Mouse (Mus musculus) thymus, adult 2 months (tissue): ENCODE data around the gene Pkd2l1.

Source experiments
- CTCF ChIP-seq: fragments of 200-500 bp; IDR thresholded peaks from 2 replicates; pipeline ENCODE4 v1.5.1; 2012; ENCODE audit warnings: mild to moderate bottlenecking, control low read depth, low read length, moderate library complexity, borderline replicate concordance; ENCODE audit not compliant: control insufficient read depth, poor library complexity, insufficient read depth; ENCODE audit errors: extremely low read depth
- POLR2A ChIP-seq: fragments of 200-500 bp; IDR thresholded peaks from 2 replicates; pipeline ENCODE4 v1.6.1; 2012; ENCODE audit warnings: mild to moderate bottlenecking, low read length, control low read depth, moderate library complexity; ENCODE audit not compliant: control insufficient read depth, poor library complexity, insufficient read depth; ENCODE audit errors: extremely low read depth

- TF ChIP-seq CTCF: 0 out of 2 replicates have a peak, but pooled peaks have one; percentile 15
- peak; percentile 86 for TF ChIP-seq POLR2A
Measured at GRCm38 (mm10) chr19:44106831-44107660, 85.2 kb downstream of the Pkd2l1 start, which contains the start of gene Chuk.
